Mouse (Mus musculus) fat pad, adult 2 months (tissue): ENCODE measurements around the gene Gm21887.
"Not testable (repeated sequence)": the region's sequence is repeated elsewhere in the genome, so short reads cannot be mapped to it uniquely, and the experiment has no call there.

Experiments used
- DNase-seq: peaks from one replicate; pipeline ENCODE4 v3.0.0-alpha.2; 2011; ENCODE audit warnings: low read depth, low spot score; ENCODE audit errors: extremely low read depth

Gene Gm21887

DNA sequence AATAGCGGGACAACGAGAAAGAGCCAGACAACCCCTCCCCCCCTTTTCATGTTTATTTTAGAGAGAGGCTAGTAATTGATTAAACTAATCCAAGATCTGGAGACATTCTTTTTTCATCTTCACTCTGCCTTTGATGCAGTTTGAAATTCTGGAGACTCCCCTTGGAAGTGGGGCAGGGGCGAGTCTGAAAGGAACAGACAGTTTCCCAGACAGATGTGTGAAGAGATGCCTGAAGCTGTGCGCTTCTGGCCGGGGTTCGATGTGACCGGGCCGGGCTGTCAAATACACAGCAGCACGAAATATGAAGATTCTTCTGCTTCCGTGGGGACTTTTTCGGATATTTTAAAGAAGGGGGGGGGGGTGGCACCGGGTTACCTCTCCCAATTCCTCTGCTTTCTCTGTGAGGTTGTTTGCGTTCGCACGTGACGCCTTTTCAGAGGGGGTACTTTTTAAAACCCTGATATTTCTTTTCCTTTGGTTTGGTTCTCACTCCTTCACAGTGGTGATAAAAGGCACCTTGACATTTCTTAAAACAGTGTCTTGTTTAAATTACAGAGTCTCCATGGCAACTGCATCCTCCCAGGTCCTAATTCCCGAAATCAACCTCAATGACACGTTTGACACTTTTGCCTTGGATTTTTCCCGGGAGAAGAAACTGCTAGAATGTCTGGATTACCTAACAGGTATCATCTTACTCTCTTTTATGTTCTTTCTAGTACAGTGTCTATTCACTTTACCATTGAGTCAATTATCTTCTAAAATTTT is 25.9 kb upstream of the Gm21887 start:
- not testable (repeated sequence) for DNase-seq

- DNase-seq = not testable (repeated sequence)
Observed at GRCm38 (mm10) chrX:169984331-169984730, 25.1 kb upstream of the Gm21887 start.

- not testable (repeated sequence) for DNase-seq
Observed at GRCm38 (mm10) chrX:169984853-169985252, 24.6 kb upstream of the Gm21887 start.

DNA sequence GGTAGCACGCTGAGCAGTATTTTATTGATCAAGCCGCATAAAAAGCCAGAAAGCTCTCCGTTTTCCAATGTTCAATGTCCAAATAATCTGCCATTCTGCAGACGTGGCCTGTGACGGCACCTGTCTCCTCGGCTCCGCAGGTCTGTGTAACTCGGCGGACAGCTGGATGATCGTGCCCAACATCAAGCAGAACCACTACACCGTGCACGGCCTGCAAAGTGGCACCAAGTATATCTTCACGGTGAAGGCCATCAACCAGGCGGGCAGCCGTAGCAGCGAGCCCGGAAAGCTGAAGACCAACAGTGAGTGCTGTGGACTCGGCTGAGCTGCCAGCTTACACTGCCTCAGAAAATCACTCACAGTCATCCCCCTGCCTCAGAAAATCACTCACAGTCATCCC is 23.7 kb upstream of the Gm21887 start:
- DNase-seq = not testable (repeated sequence)

DNA sequence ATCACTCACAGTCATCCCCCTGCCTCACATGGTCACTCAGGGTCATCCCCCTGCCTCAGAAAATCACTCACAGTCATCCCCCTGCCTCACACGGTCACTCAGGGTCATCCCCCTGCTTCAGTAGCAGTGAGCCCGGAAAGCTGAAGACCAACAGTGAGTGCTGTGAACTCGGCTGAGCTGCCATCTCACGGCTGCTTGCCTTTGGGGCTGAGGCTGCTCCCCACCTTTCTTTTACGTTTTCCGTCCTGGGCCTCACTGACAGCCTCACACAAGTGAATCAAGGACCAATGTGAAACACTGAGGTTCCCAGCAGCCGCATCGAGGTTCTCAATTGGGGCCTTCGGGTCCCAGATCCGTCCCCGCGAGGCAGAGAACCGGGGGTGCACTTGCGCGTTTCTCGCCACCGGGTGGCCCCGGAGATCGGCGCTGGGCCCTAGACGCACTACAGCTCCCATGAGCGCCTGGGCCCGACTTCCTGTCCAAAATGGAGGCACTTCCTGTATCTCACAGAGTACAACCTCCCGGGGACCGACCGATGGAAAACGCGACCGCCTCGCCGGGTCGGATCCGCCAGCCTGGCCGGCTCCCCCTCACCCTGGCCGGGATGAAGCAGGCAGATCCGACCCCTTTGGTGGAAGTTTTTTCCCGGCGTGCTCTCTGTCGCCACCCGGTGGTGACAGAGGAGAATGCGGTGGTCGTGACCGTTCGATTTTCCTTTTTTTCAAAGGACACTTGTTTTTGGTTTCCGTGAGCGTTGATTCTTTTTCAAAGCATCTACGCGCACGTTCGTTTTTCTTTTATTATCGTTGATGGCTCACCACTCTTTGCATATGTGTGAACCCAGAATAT is 22.7 kb upstream of the Gm21887 start:
- DNase-seq = peak; percentile 26

GRCm38 (mm10) chrX:169987368-169987837 is 22.1 kb upstream of the Gm21887 start:
- DNase-seq = peak; percentile 21

GRCm38 (mm10) chrX:169988571-169989218 is 20.8 kb upstream of the Gm21887 start:
- DNase-seq = peak; percentile 4

GRCm38 (mm10) chrX:169989219-169989595 is 20.3 kb upstream of the Gm21887 start:
- not testable (repeated sequence) for DNase-seq

DNA sequence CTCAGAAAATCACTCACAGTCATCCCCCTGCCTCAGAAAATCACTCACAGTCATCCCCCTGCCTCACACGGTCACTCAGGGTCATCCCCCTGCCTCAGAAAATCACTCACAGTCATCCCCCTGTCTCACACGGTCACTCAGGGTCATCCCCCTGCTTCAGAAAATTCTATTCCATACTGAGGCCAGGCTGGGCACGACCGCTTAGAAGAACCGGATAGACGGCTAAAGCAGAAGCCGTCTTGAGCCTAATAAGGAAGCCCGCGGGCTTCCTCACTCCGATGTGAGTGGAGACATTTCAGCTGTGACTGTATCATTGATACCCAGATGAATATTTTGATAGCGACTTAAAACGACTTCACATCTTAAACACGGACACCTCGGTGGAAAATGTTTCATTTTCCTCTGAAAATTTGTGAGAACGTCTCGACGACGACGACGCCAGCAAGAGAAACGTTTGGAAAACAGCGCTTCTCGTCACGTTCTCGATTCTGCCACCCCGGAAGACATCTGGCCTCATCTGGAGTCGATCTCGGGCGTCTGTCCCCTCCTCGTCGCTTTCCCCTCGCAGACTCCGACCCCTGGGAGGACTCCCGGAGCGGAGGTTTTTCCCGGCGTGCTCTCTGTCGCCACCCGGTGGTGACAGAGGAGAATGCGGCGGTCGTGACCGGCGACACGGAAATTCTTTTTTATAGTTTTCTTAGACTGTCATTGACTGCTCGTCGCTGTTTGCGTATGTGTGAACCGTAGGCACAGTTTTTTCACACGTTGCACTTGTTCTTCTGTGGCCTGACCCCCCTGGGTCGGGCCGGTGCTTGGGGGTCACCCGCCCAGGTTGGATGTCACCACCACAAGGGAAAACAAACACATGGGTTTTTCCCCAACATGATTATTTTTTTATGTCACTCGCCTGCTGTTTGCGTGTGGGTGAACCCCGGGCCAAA is 19.5 kb upstream of the Gm21887 start:
- peak; percentile 55 for DNase-seq

DNA sequence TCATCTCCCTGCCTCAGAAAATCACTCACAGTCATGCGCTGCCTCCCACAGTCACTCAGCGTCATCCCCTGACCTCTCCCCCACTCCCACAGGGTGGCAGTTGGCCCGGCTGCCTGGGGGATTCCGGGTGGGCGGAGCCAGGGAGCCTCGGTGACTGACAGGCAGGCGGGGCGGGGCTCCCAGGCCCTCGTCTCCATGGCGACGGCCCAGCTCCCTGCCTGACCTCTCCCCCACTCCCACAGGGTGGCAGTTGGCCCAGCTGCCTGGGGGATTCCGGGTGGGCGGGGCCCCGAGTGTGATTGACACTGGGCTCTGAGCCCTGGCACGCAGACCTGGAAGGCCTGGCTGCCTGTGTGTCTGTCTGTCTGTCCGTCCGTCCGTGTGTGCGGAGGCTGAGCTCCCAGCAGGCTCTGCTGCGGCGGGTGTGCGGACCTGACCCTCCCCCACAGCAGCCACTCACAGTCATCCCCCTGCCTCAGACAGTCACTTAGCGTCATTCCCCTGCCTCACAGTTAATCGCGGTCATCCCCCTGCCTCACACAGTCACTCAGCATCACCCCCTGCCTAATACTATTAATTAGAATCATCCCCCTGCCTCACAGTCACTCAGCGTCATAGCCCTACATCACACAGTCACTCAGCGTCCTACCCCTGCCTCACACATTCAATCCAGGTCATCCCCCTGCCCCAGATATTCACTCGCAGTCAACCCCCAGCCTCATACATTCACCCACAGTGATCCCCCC is 18.2 kb upstream of the Gm21887 start:
- not testable (repeated sequence) for DNase-seq

GRCm38 (mm10) chrX:169992086-169992930 is 17.2 kb upstream of the Gm21887 start:
- DNase-seq = not testable (repeated sequence)

GRCm38 (mm10) chrX:169992951-169993547 is 16.4 kb upstream of the Gm21887 start:
- not testable (repeated sequence) for DNase-seq

GRCm38 (mm10) chrX:169994011-169994865 is 15.2 kb upstream of the Gm21887 start:
- DNase-seq = not testable (repeated sequence)

- DNase-seq = not testable (repeated sequence)
Observed at GRCm38 (mm10) chrX:169994866-169995711, 14.4 kb upstream of the Gm21887 start.

DNA sequence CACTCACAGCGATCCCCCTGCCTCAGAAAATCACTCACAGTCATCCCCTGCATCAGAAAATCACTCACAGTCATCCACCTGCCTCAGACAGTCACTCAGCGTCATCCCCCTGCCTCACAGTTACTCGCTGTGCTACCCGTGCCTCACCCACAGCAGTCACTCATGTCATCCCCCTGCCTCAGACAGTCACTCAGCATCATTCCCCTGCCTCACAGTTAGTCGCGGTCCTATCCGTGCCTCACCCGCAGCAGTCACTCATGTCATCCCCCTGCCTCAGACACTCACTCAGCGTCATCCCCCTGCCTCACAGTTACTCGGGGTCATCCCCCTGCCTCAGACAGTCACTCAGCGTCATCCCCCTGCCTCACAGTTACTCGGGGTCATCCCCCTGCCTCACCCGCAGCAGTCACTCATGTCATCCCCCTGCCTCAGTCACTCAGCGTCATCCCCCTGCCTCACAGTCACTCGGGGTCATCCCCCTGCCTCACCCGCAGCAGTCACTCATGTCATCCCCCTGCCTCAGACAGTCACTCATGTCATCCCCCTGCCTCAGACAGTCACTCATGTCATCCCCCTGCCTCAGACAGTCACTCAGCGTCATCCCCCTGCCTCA is 13.4 kb upstream of the Gm21887 start:
- not testable (repeated sequence) for DNase-seq

- not testable (repeated sequence) for DNase-seq
Observed at GRCm38 (mm10) chrX:169996926-169997325, 12.5 kb upstream of the Gm21887 start.
